Mouse (Mus musculus) lung, embryonic 15.5 days (tissue): ENCODE measurements around the gene Adig. TPM values are rescaled to one million over a fixed set of nuclear protein-coding genes. Genes with fewer than 3 reads are reported as not detected.

Experiments used
- ATAC-seq: fragments of 200-750 bp; cut with Nextera tagmentation; 2 replicates; pipeline ENCODE4 v1.8.0; 2017; ENCODE audit warnings: moderate number of reproducible peaks, borderline replicate concordance; ENCODE audit not compliant: low FRiP score, low TSS enrichment; ENCODE audit errors: extremely low read depth
- H3K27ac ChIP-seq: fragments of 300-500 bp; sonication (generic); 2 replicates; pipeline ENCODE4 v1.5.1; 2015; ENCODE audit warnings: moderate library complexity, mild to moderate bottlenecking, inconsistent platforms
- H3K27me3 ChIP-seq: fragments of 300-500 bp; sonication (generic); 2 replicates; pipeline ENCODE4 v1.6.1; 2015; ENCODE audit warnings: inconsistent platforms
- H3K36me3 ChIP-seq: fragments of 300-500 bp; sonication (generic); 2 replicates; pipeline ENCODE4 v1.6.1; 2015; ENCODE audit warnings: inconsistent platforms
- H3K4me1 ChIP-seq: fragments of 300-500 bp; sonication (generic); 2 replicates; pipeline ENCODE4 v1.6.1; 2015; ENCODE audit warnings: inconsistent platforms
- H3K4me2 ChIP-seq: fragments of 300-500 bp; sonication (generic); 2 replicates; pipeline ENCODE4 v1.6.1; 2015; ENCODE audit warnings: inconsistent platforms, mild to moderate bottlenecking, moderate library complexity
- H3K4me3 ChIP-seq: fragments of 300-500 bp; sonication (generic); 2 replicates; pipeline ENCODE4 v1.5.1; 2015; ENCODE audit warnings: mild to moderate bottlenecking, inconsistent platforms
- H3K9ac ChIP-seq: fragments of 300-500 bp; sonication (generic); 2 replicates; pipeline ENCODE4 v1.6.1; 2015; ENCODE audit warnings: inconsistent platforms
- H3K9me3 ChIP-seq: fragments of 300-500 bp; sonication (generic); 2 replicates; pipeline ENCODE4 v1.6.1; 2016; ENCODE audit warnings: inconsistent platforms
- WGBS: fragments of 180-500 bp; shearing (Covaris S2); methylation state at CpG from one replicate; pipeline ENCODE4 v1.1.7; 2015; 5-methylcytosine and 5-hydroxymethylcytosine counted together
- polyA plus RNA-seq: library from polyadenylated mRNA; unstranded; fragments of >200 nt; fragmentation: Nextera tagmentation; extraction: Ambion mirVana; gene quantifications from 2 replicates; pipeline ENCODE4 v1.2.1, GENCODE M21; 2015

Gene Adig
- polyA plus RNA-seq, 1 experiment from 2014 or later: not detected

DNA sequence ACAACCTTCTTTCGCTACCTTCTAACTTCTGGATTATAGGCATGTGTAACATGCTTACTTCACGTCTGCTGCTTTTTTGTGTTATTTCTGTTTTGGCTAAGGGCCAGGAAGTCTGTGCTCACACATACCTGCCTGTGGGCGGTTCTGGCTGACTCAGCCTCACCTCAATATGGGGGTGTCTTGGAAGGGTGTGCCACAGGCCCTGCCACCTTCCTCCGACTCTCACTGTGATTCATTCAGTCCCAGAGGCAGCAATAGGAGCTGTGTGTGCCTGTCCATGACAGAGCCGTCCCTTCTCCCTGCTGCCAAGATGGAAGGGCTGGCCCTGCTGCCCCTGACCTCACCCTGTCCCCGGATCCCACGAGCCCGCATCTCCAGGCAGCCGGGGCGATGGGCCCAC is 10.1 kb downstream of the Adig start, which contains the start of gene Arhgap40:
TSS of gene Arhgap40 (plus strand) at position 269 of the 400 bp plus-strand sequence.
- ATAC-seq: no peak; the same call in 1 of the 2 replicates
- Histone ChIP-seq H3K27me3 (no peaks in the 10 kb centered on the region), H3K36me3 (no peaks in the 10 kb centered on the region), H3K4me1 (no peaks in the 10 kb centered on the region), H3K9me3 (no peaks in the 10 kb centered on the region), H3K27ac (no peak within 1 kb of the TSS), H3K4me2 (no peak within 1 kb of the TSS), H3K9ac (no peak within 1 kb of the TSS), H3K4me3 (no peak within 1 kb of the TSS)
- 72% methylated on average over 10 of the region's 10 CpGs for WGBS

DNA sequence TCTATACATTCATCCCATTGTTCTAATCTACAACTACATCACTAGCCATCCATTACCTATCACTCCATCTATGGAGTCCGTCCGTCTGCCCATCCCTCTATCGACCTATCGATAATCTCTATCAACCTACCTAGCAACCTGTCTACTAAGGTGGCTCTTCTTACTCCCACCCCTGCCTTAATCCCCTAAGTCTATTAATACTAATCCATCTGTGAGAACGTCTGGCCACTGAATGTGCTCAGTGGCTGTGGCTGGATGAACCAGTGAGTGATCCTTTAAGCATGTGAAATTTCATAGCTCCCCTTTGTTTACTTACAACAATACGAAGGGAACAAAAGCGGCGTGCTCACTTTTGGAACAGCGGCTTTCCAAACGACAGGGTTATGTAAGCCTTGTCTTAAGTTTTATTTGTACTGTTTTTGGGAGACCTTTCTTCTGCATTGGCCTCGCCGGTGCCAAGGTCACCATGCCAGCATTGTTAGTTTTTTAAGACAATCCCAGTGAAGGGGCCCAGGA is 11.5 kb downstream of the Adig start:
- Histone ChIP-seq H3K4me2 (no peak overlapping the region), H3K27me3 (no peaks in the 10 kb centered on the region), H3K4me3 (no peak overlapping the region), H3K9me3 (no peaks in the 10 kb centered on the region), H3K27ac (no peak overlapping the region), H3K9ac (no peak overlapping the region), H3K4me1 (no peaks in the 10 kb centered on the region), H3K36me3 (no peaks in the 10 kb centered on the region)
- WGBS: 70% methylated on average over 12 of the region's 12 CpGs
- no peak for ATAC-seq

DNA sequence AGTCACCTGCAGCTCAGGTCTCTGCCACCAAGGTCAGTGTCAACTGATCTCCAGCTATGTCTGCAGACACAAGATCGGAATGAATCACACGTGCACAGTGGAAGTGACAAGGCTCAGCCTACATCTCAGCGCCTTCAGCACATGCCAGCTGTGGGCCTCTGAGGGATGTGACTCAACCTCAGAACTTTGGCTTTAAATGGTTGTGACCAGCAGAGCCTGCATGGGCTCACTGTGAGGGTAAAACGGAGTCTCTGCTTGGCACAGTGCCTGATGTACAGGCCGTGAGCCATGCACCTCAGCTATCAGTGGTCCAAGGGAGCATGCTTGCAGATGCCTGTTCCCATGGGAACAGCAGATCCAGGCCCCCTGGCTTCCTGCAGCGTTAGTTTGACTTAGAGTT is 16.2 kb downstream of the Adig start:
- Histone ChIP-seq H3K4me2 (no peak overlapping the region), H3K27me3 (no peaks in the 10 kb centered on the region), H3K27ac (no peak overlapping the region), H3K36me3 (no peaks in the 10 kb centered on the region), H3K9me3 (no peaks in the 10 kb centered on the region), H3K9ac (no peak overlapping the region), H3K4me3 (no peak overlapping the region), H3K4me1 (0 out of 2 replicates have a peak, but pooled peaks cover 6% of the 10 kb centered on the region)
- 47% methylated on average over 6 of the region's 6 CpGs for WGBS
- no peak for ATAC-seq

DNA sequence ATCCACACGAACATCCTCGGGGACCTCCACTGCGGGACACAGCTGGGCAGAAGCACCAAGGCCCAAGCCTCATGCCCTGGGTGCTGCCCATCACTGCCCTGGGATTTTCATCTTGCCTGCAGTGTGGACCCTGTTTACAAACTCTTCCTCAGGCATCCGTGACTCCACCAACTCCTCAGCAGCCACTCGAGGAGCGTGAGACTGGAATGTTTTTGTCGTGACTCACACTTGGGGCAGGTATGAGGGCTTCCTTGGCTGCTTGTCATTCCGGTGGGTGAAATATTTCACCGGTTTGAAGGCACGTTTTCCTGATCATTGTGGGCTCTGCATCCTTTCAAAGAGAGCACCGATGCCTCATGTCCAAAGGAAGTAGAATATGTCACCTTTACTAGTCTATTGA is 16.7 kb downstream of the Adig start:
- 0 out of 2 replicates have a peak, but pooled peaks cover 6% of the 10 kb centered on the region for H3K4me1 ChIP-seq
- no peaks in the 10 kb centered on the region for H3K36me3 ChIP-seq
- WGBS: 48% methylated on average over 11 of the region's 11 CpGs
- no peak overlapping the region for H3K27ac ChIP-seq
- H3K4me3 ChIP-seq: no peak overlapping the region
- no peak overlapping the region for H3K9ac ChIP-seq
- ATAC-seq: no peak
- H3K4me2 ChIP-seq: no peak overlapping the region
- H3K9me3 ChIP-seq: no peaks in the 10 kb centered on the region
- no peaks in the 10 kb centered on the region for H3K27me3 ChIP-seq

DNA sequence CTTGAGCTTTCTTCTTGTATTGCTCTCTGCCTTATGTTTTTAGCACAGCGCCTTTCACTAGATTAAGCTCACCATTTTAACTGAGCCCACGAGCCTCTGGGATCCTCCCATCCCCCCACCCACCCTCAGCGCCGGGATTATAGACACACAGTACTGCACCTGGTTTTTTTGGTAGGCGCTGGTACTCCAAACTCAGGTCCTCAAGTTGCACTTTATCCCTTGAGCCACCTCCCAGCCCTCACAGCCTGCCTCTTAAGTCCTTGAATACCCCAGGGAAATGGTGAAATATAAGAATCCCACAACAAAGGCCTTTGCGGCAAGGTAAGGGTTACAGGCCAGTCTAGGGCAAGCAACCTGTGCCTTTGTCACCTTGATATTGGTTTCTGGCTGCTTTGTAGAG is 17.4 kb downstream of the Adig start:
- WGBS: 66% methylated on average over 6 of the region's 6 CpGs
- Histone ChIP-seq H3K9me3 (no peaks in the 10 kb centered on the region), H3K9ac (no peak overlapping the region), H3K36me3 (no peaks in the 10 kb centered on the region), H3K4me1 (0 out of 2 replicates have a peak, but pooled peaks cover 6% of the 10 kb centered on the region), H3K27me3 (no peaks in the 10 kb centered on the region), H3K4me2 (no peak overlapping the region), H3K27ac (no peak overlapping the region), H3K4me3 (no peak overlapping the region)
- ATAC-seq: no peak

DNA sequence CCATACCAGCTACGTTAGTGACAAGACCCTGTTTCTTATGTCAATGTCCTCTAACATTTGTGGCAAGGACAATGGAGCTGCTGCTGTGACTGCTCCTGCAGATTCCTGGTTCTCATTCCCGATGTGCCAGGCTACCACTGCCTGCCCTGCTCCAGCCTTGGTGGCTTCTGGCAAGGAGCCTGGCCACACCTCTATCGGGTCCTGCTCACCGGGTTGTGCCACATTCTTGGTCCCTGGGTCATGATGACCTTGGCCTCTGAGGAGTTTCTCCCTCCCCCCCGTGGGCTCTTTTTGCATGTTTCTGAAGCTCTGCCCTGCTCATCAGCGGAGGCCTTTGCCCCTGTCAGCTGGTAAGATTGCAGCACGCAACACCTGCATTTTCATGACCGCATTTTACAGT is 20.6 kb downstream of the Adig start:
- WGBS: 58% methylated on average over 8 of the region's 8 CpGs
- Histone ChIP-seq H3K4me3 (no peak overlapping the region), H3K4me2 (no peak overlapping the region), H3K36me3 (no peaks in the 10 kb centered on the region), H3K9me3 (no peaks in the 10 kb centered on the region), H3K27ac (no peak overlapping the region), H3K4me1 (0 out of 2 replicates have a peak, but pooled peaks cover 6% of the 10 kb centered on the region), H3K27me3 (no peaks in the 10 kb centered on the region), H3K9ac (no peak overlapping the region)
- ATAC-seq: 0 out of 2 replicates have a peak, but pooled peaks have one; percentile 21

DNA sequence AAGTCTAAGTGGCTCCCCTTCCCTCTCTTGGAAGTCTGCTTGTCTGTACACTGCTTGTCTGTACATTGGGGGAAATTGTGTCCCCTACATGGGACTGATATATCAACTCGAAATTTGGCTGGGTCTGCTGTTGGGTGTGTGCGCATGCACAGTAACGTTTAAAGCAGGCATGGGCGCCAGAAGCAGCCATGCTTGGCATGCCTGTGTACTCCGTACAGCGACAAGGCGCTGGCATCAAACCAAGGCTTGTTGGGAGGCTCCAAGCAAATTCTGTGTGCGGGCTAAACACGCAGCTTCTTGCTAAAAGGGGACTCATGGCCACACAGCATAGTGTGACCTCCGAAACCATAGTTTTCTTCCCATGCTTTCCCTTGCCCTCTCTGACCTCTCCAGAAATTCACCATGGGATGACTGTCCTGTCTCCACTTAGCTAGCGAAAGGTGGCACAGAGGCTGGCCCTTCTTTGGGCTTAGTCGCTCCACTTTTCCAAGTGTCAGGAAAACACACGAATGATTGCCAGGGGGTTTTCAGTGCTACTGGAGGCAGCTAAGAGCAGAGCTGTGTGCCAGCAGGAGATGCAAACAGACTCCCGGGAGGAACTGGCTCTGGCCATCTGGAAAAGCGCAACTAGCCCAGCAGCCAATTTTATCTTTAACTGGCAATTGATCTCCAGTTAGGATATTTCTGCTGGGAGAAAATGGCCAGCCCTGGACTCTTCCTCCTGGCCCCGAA is 21.9 kb downstream of the Adig start:
- ATAC-seq: no peak
- Histone ChIP-seq H3K27me3 (no peaks in the 10 kb centered on the region), H3K4me3 (no peak overlapping the region), H3K4me2 (no peak overlapping the region), H3K4me1 (0 out of 2 replicates have a peak, but pooled peaks cover 6% of the 10 kb centered on the region), H3K9me3 (no peaks in the 10 kb centered on the region), H3K36me3 (no peaks in the 10 kb centered on the region), H3K27ac (no peak overlapping the region), H3K9ac (no peak overlapping the region)
- 71% methylated on average over 16 of the region's 16 CpGs for whole genome bisulfite sequencing

DNA sequence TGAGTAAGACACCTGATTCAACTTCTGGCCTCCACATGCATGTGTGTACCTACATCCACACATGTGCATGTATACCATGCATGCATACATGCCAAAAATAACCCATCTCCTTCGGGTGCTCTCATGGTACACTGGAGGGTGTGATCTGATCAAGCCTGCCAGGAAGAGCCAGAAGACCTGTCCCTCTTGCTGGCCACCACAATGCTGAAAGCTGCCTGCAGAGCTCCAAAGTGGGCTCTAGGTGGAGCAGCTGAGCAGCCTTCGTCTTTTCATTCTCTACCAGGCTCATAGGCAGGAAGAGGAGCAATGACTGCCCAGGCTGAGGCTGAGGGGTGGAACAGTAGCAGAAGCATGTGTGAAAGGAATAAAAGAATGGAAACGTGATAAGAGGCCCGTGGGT is 31.7 kb downstream of the Adig start:
- Histone ChIP-seq H3K36me3 (no peaks in the 10 kb centered on the region), H3K27ac (no peak overlapping the region), H3K9ac (no peak overlapping the region), H3K4me1 (no peaks in the 10 kb centered on the region), H3K27me3 (no peaks in the 10 kb centered on the region), H3K4me3 (no peak overlapping the region), H3K4me2 (no peak overlapping the region), H3K9me3 (no peaks in the 10 kb centered on the region)
- ATAC-seq: no peak
- WGBS: 3% methylated on average over 4 of the region's 4 CpGs

DNA sequence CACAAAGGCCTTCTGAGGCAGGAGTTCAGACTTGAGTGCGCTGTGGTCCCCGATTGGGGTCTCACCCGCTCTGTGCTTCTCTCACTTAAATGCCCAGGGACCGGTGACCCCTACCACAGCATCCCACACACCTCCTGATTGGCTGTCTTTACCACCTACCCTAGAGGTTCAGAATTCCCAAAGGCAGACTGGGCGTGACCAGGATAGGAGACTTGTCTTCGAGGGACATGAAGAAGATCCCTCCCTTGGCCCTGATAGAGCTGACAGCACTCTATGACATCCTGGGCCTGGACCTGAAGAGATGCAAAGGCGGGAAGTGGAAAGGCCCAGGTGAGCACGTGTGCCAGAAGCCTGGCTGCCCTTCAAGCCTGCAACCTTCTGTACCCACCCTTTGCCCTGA is 32.1 kb downstream of the Adig start:
- 70% methylated on average over 8 of the region's 8 CpGs for WGBS
- Histone ChIP-seq H3K9ac (no peak overlapping the region), H3K27me3 (no peaks in the 10 kb centered on the region), H3K27ac (no peak overlapping the region), H3K4me1 (no peaks in the 10 kb centered on the region), H3K36me3 (no peaks in the 10 kb centered on the region), H3K4me2 (no peak overlapping the region), H3K9me3 (no peaks in the 10 kb centered on the region), H3K4me3 (no peak overlapping the region)
- no peak for ATAC-seq

DNA sequence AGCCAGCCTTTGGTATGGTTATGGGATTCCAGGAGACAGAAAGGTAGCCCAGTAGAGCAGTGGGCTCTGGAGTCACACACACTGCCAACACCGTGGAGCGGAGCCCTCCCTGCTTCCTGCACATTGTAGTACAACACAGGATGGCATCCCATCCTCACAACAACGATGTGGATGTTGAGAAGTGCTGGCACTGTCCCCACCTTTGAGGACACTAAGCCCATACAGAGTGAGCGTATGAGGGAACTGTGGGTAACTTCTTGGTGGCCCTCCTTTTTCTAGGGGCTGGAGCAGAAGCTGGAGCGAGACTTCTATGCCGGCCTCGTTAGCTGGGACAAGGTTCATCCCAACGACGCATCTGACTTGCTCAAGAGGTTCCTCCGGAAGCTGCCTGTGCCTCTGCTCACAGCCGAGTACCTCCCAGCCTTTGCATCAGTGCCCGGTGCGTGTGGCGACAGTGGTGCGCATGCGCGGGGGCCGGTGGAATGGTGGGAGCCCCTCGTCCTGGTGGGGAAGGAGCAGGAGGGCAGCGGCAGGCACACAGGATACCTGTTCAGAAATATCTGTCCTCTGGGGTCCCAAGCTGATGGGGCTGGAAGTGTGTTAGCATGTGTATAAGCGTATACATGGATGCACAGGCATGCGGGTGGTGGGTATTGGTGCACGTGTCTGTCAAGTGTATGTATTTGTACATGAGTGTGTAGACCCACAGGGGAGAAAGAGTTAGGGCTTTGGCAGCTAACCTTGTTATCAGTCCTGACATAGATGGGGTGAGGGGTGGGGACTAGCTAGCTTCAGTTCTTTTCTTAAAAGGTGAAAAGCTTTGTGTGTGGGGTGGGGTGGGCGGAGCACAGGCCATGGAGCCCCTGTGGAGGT is 37.3 kb downstream of the Adig start:
- no peak overlapping the region for H3K9ac ChIP-seq
- H3K36me3 ChIP-seq: no peaks in the 10 kb centered on the region
- WGBS: 53% methylated on average over 24 of the region's 24 CpGs
- H3K4me3 ChIP-seq: no peak overlapping the region
- H3K4me1 ChIP-seq: no peaks in the 10 kb centered on the region
- no peaks in the 10 kb centered on the region; the same call in 1 of the 2 replicates for H3K27me3 ChIP-seq
- no peaks in the 10 kb centered on the region for H3K9me3 ChIP-seq
- H3K27ac ChIP-seq: no peak overlapping the region
- peak overlapping the region; percentile 31; the same call in 1 of the 2 replicates for H3K4me2 ChIP-seq
- ATAC-seq: no peak

DNA sequence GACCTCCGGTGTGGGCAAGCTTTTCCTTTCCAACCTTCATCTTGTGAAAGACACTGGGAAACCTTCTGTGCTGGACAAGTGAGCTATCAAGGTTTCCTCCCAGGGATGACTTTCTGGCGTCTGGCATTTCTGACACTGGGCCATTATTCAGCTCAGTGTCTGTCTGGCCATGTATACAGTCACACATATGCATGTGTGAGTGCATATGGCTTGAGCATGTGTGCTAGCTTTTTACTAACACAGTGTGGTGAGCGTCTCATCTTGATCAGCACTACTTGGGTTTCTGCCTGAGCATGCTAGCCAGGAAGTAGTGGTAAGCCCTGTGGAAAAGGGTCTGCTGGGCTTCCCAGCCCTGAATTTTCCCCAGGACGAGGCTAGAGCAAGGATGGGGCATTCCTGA is 38.9 kb downstream of the Adig start:
- H3K27me3 ChIP-seq: no peaks in the 10 kb centered on the region; the same call in 1 of the 2 replicates
- no peaks in the 10 kb centered on the region for H3K4me1 ChIP-seq
- H3K4me2 ChIP-seq: no peak overlapping the region
- no peak overlapping the region for H3K9ac ChIP-seq
- no peak overlapping the region for H3K4me3 ChIP-seq
- WGBS: 42% methylated on average over 4 of the region's 4 CpGs
- no peak overlapping the region for H3K27ac ChIP-seq
- no peak for ATAC-seq
- no peaks in the 10 kb centered on the region for H3K36me3 ChIP-seq
- H3K9me3 ChIP-seq: no peaks in the 10 kb centered on the region

DNA sequence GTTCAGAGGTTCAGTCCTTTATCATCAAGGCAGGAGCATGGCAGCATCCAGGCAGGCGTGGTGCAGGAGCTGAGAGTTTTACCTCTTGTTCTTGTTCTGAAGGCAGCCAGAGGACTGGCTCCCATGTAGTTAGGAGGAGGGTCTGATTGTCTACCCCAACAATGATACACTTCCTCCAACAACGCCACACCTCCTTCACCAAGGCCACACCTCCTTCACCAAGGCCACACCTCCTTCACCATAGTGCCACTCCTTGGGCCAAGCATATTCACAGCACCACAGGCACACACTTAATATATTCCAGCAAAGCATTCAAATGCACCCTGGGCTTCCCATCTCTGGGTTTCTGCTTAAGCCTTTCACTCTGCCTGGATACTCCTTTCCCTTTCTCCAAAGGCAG is 42.9 kb downstream of the Adig start:
- Histone ChIP-seq H3K9ac (no peak overlapping the region), H3K27ac (no peak overlapping the region), H3K9me3 (no peaks in the 10 kb centered on the region), H3K4me2 (no peak overlapping the region), H3K4me1 (0 out of 2 replicates have a peak, but pooled peaks cover 3% of the 10 kb centered on the region), H3K27me3 (peaks cover under 1% of the 10 kb centered on the region; the same call in 1 of the 2 replicates), H3K36me3 (no peaks in the 10 kb centered on the region), H3K4me3 (no peak overlapping the region)
- 51% methylated on average over 2 of the region's 2 CpGs for WGBS
- no peak for ATAC-seq
